In genomic region chr4:63221096-63221958, GRCm38 (mm10) we compare ENCODE assay signal across 13 mouse cellular contexts. TPM values are rescaled to one million over a fixed set of nuclear protein-coding genes. Genes with fewer than 3 reads are reported as not detected.
DNase-seq lines count a peak whose midpoint lies in the region; ATAC-seq and TF ChIP-seq lines count a peak whose summit lies in the region.
"Had no signal": no experiment of that assay in that cellular context is flagged by ENCODE, and none has a peak within 500 bp of the region (broad histone marks: within the 10 kb centered on the region; RNA-seq: fewer than 3 reads in every experiment).

No protein-coding gene starts in this region.

- no peak for ATAC-seq in kidney, embryonic 16.5 days (ENCODE audit: low FRiP score, low TSS enrichment)
- peak; percentile 67 for ATAC-seq in limb, embryonic 14.5 days (ENCODE audit: low FRiP score, low read depth)
- ATAC-seq: forebrain, postnatal 0 days; hindbrain, postnatal 0 days had no signal

- intact Hi-C loops in gastrocnemius, postnatal 36 days (cut with DNase I) = no loop called here

- H3K4me1 ChIP-seq in kidney, embryonic 16.5 days (ENCODE audit: insufficient read depth, low read length) = peaks cover 32% of the 10 kb centered on the region
- peaks cover 35% of the 10 kb centered on the region for H3K4me1 ChIP-seq in limb, embryonic 14.5 days (ENCODE audit: control insufficient read depth, insufficient read depth, low read length)

- H3K4me2 ChIP-seq in kidney, embryonic 16.5 days (replicated peaks; ENCODE audit: low read depth, low read length) = no peak overlapping the region
- no peak overlapping the region for H3K4me2 ChIP-seq in limb, embryonic 14.5 days (replicated peaks; ENCODE audit: low read depth, low read length, severe bottlenecking)

- H3K36me3 ChIP-seq in kidney, embryonic 16.5 days (ENCODE audit: insufficient read depth, low read length) = peaks cover 13% of the 10 kb centered on the region
- peaks cover 61% of the 10 kb centered on the region for H3K36me3 ChIP-seq in limb, embryonic 14.5 days (ENCODE audit: control insufficient read depth, insufficient read depth, low read length)

- H3K27me3 ChIP-seq in kidney, embryonic 16.5 days (ENCODE audit: insufficient read depth, low read length) = no peaks in the 10 kb centered on the region
- H3K27me3 ChIP-seq in limb, embryonic 14.5 days (ENCODE audit: control insufficient read depth, insufficient read depth, low read length) = no peaks in the 10 kb centered on the region

- peak; percentile 87 for DNase-seq in kidney, adult 11 months
- DNase-seq in adipocyte (ENCODE audit: low spot score) (peak; percentile 24), liver (no peak)
- peak; percentile 69 to 76 for DNase-seq in gastrocnemius, postnatal 36 days
- DNase-seq in limb, embryonic 14.5 days (ENCODE audit: low spot score) = peak; percentile 39
- no peak for DNase-seq in layer of hippocampus, postnatal 10 days (ENCODE audit: low spot score in 2 of 2)
- DNase-seq in thymus, postnatal 0 days (ENCODE audit: low spot score) = no peak
- DNase-seq: cerebellum, adult 11-12 months; forebrain, postnatal 0 days had no signal

- no peak overlapping the region for H3K4me3 ChIP-seq in kidney, embryonic 16.5 days (ENCODE audit: low read length)
- no peak overlapping the region for H3K4me3 ChIP-seq in limb, embryonic 14.5 days (replicated peaks; ENCODE audit: low read length)

- WGBS in kidney, embryonic 16.5 days = 75% methylated on average over 15 of the region's 15 CpGs
- 70% methylated on average over 15 of the region's 15 CpGs for WGBS in limb, embryonic 14.5 days

- no peaks in the 10 kb centered on the region for H3K9me3 ChIP-seq in kidney, embryonic 16.5 days (ENCODE audit: low read length)
- H3K9me3 ChIP-seq in limb, embryonic 14.5 days (ENCODE audit: control insufficient read depth, low read length) = no peaks in the 10 kb centered on the region

- H3K27ac ChIP-seq in kidney, embryonic 16.5 days (ENCODE audit: low read length) = no peak overlapping the region
- H3K27ac ChIP-seq in limb, embryonic 14.5 days (replicated peaks; ENCODE audit: low read depth, low read length) = no peak overlapping the region
- H3K27ac ChIP-seq: hindbrain, postnatal 0 days had no signal

- no peak overlapping the region for H3K9ac ChIP-seq in kidney, embryonic 16.5 days (replicated peaks; ENCODE audit: low read length)
- H3K9ac ChIP-seq in limb, embryonic 14.5 days (ENCODE audit: low read depth, low read length, severe bottlenecking) = no peak overlapping the region
- H3K9ac ChIP-seq: forebrain, postnatal 0 days had no signal

- no peak for TF ChIP-seq POLR2A in limb, embryonic 14.5 days (IDR thresholded peaks at IDR 0.05; ENCODE audit: borderline replicate concordance, extremely low read depth, insufficient read depth, insufficient read length)

RNA-seq across cellular contexts. Expression of gene Col27a1, which starts 7.5 kb away (rescaled TPM):
- 7.3 and 7.8 TPM in 2 replicates for polyA plus RNA-seq in kidney, embryonic 16.5 days (2015; fragmentation: Nextera tagmentation; extraction: Ambion mirVana)
- total RNA-seq in gastrocnemius, postnatal 36 days (2021) = under 1 TPM; 0.61 to 0.64 TPM
- 134 and 171 TPM in 2 replicates for polyA plus RNA-seq in limb, embryonic 14.5 days (2012; rRNA removed)
- 34.1 and 40.5 TPM in 2 replicates for polyA plus RNA-seq in limb, embryonic 14.5 days (2014; fragmentation: Nextera tagmentation; extraction: Ambion mirVana)
- total RNA-seq in layer of hippocampus, postnatal 10 days (2021) = 1 to 10 TPM; 3.1 to 3.9 TPM
- 1.8 and 1.9 TPM in 2 replicates for polyA plus RNA-seq in thymus, postnatal 0 days (2015; fragmentation: Nextera tagmentation; extraction: Ambion mirVana)

RNA-seq across cellular contexts. Expression of gene Kif12, which starts 49.4 kb away (rescaled TPM):
- polyA plus RNA-seq in kidney, embryonic 16.5 days (2015; fragmentation: Nextera tagmentation; extraction: Ambion mirVana) = 147 and 153 TPM in 2 replicates
- not detected for total RNA-seq in gastrocnemius, postnatal 36 days (2021)
- polyA plus RNA-seq in limb, embryonic 14.5 days (2012; rRNA removed) = 1.3 and 1.4 TPM in 2 replicates
- 0.14 and 0.40 TPM in 2 replicates for polyA plus RNA-seq in limb, embryonic 14.5 days (2014; fragmentation: Nextera tagmentation; extraction: Ambion mirVana)
- total RNA-seq in layer of hippocampus, postnatal 10 days (2021) = not detected
- polyA plus RNA-seq in thymus, postnatal 0 days (2015; fragmentation: Nextera tagmentation; extraction: Ambion mirVana) = 0.19 and 0.26 TPM in 2 replicates
- total RNA-seq: left cerebral cortex, adult 18-20 months had no signal
- polyA plus RNA-seq: embryonic facial prominence, embryonic 11.5 days; forebrain, postnatal 0 days had no signal

Comparison
In these comparisons a context has a peak if more than half of its experiments do, and no peak if none do; other contexts are left out.
1. DNase-seq: peak in kidney, adult 11 months (single experiment), adipocyte (single experiment), gastrocnemius, postnatal 36 days (2 of 2) and limb, embryonic 14.5 days (single experiment); none in layer of hippocampus, postnatal 10 days (0 of 2), thymus, postnatal 0 days (single experiment) and liver (single experiment).
2. RNA of gene Kif12, which starts 49.4 kb away (polyA plus RNA-seq): 147 to 153 TPM in kidney, embryonic 16.5 days; 0.14 to 1.4 TPM in limb, embryonic 14.5 days and 0.19 to 0.26 TPM in thymus, postnatal 0 days; every median in the first group is over 10 times any median in the second.